Mouse (Mus musculus) olfactory bulb, adult 2 months (tissue): Measurements from ENCODE around the gene Rab3gap2. TPM values are rescaled to one million over a fixed set of nuclear protein-coding genes. Genes with fewer than 3 reads are reported as not detected.

Experiments used
- H3K27ac ChIP-seq: fragments of 200-500 bp; 2 replicates; pipeline ENCODE4 v1.5.1; 2012; ENCODE audit warnings: low read depth, low read length; ENCODE audit not compliant: insufficient read depth
- H3K4me1 ChIP-seq: fragments of 200-500 bp; 2 replicates; pipeline ENCODE4 v1.6.1; 2012; ENCODE audit warnings: low read length; ENCODE audit not compliant: control insufficient read depth, insufficient read depth
- H3K4me3 ChIP-seq: fragments of 200-500 bp; 2 replicates; pipeline ENCODE4 v1.5.1; 2012; ENCODE audit warnings: mild to moderate bottlenecking, low read depth, low read length, moderate library complexity; ENCODE audit not compliant: insufficient read depth
- CTCF ChIP-seq: fragments of 200-500 bp; IDR thresholded peaks from 2 replicates; pipeline ENCODE4 v1.5.1; 2012; ENCODE audit warnings: low read depth, mild to moderate bottlenecking, low read length, moderate library complexity; ENCODE audit not compliant: insufficient read depth
- POLR2A ChIP-seq: fragments of 200-500 bp; IDR thresholded peaks from 2 replicates; pipeline ENCODE4 v1.6.1; 2012; ENCODE audit warnings: mild to moderate bottlenecking, low read depth, low read length, moderate library complexity; ENCODE audit not compliant: insufficient read depth
- WGBS: fragments of 180-500 bp; shearing (Covaris S2); methylation state at CpG from one replicate; pipeline ENCODE4 v1.1.7; 2018; 5-methylcytosine and 5-hydroxymethylcytosine counted together
- polyA plus RNA-seq: library from polyadenylated mRNA; stranded (reverse); fragments of >200 nt; gene quantifications from 2 replicates; pipeline ENCODE4 v1.2.4, GENCODE M21; 2012; ENCODE audit warnings: low replicate concordance; ENCODE audit not compliant: missing spikeins, insufficient read depth, insufficient read length

The Rab3gap2 gene
- polyA plus RNA-seq, result not detected in 2 replicates

- Histone ChIP-seq H3K27ac (peak within 1 kb of the TSS; percentile 64), H3K4me1 (peaks cover 9% of the 10 kb centered on the region), H3K4me3 (peak within 1 kb of the TSS; percentile 97)
- under 1% methylated on average over 57 of the region's 57 CpGs for WGBS
- peak; percentile 95 for TF ChIP-seq POLR2A
- TF ChIP-seq CTCF, result no peak
Observed at GRCm38 (mm10) chr1:185203909-185204661, at the start of gene Rab3gap2. Rab3gap2 (plus strand) TSS chr1:185204117.

GRCm38 (mm10) chr1:185173641-185174040 lies 30.3 kb upstream of the Rab3gap2 start:
- WGBS, result 91% methylated on average over 5 of the region's 5 CpGs
- TF ChIP-seq CTCF (no peak), POLR2A (no peak)
- no peaks in the 10 kb centered on the region for H3K4me1 ChIP-seq
- H3K4me3 ChIP-seq, result no peak overlapping the region
- no peak overlapping the region for H3K27ac ChIP-seq

DNA sequence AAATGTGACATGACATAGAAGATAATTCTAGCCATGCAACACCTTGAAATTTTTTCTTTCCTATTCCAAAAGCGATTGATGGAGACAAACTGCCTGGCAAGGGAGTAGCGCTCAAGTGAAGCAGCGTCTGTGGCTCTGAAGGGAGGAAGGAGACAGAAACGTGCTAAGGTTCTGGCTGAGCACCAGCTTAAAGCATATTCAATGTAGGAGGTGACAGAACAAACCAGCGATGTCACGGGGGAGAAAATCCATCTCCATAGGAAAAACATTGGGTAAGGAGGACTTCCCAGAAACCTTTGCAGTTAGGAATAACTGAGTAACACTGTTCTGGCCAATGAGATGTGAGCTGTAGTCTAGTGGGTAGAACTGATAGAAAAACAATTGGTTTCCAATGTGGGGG lies 26.1 kb upstream of the Rab3gap2 start:
- Histone ChIP-seq H3K4me3 (no peak overlapping the region), H3K27ac (no peak overlapping the region), H3K4me1 (no peaks in the 10 kb centered on the region)
- no peak for TF ChIP-seq CTCF
- TF ChIP-seq POLR2A, result no peak
- 86% methylated on average over 6 of the region's 6 CpGs for WGBS

DNA sequence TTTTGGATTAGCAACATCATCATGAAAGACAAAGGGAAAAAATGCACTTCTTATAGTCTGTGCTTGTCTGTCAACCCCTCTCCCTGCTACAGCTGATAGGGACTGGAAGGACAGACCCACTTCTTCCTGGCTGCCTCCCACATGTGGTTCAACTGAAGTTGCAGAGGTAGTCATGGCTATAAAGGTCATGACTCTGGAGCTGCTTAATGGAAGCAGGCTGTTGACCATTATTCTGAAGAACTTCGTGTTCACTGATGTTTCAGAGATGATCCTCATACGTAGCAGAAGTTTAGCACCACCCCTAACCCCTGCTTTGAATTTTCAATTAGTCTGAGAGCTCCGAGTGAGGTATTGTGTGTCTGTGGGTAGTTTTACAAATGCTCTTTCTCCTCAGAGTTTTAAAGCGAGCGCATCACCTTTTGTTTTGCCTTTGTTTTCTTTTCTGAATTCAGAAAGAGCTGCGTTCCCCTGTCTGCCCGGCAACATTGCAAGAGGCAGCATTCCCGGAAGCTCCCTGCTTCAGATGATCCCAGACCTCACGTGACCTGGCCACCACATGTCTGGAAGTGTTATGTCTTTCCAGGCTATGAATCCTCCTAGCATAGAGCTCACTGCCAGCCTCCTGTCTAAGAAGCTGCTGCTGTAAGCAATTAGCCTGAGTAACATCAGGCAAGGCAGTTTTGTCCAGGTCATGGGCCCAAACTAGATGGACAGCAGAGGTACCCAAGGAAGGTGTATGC lies 20.2 kb upstream of the Rab3gap2 start:
- Histone ChIP-seq H3K4me1 (peaks cover 9% of the 10 kb centered on the region; the same call in 1 of the 2 replicates), H3K27ac (no peak overlapping the region), H3K4me3 (no peak overlapping the region)
- WGBS, result 70% methylated on average over 9 of the region's 9 CpGs
- TF ChIP-seq CTCF, result no peak
- no peak for TF ChIP-seq POLR2A

GRCm38 (mm10) chr1:185185556-185185955 lies 18.4 kb upstream of the Rab3gap2 start:
- TF ChIP-seq POLR2A, result no peak
- no peak for TF ChIP-seq CTCF
- Histone ChIP-seq H3K4me3 (no peak overlapping the region), H3K27ac (no peak overlapping the region), H3K4me1 (peaks cover 9% of the 10 kb centered on the region; the same call in 1 of the 2 replicates)
- 35% methylated on average over 9 of the region's 9 CpGs for WGBS

DNA sequence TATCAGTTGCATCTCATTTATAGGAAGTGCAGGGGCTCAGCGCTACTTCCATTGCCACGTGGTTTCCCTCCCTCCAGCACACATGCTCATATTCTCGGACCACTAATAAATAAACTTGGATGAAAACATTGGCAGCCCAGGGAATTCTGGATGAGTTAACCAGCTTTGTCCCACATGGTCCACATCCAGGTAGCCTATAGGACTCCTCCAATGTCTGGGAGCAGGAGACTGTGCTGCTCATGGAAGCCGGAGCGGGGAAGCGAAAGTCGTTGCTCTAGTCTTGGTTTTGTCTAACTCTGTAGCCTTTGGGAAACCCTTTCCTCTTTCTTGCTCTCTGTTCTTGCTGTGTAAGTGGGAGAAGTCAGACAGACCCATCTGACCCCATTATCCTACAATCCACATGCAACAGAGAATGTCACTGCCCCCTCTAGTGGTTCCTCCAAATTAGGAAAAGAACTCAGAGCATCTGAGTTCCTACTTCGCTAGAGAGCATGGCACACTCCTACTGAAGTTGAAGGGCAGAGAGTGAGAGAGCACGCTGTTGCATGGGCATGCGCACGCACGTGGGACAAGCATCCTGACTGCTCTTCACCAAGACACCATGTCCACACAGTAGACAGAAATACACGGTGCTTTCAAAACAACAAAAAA lies 16.7 kb upstream of the Rab3gap2 start:
- H3K4me3 ChIP-seq, result no peak overlapping the region
- no peak overlapping the region for H3K27ac ChIP-seq
- TF ChIP-seq POLR2A (no peak), CTCF (no peak)
- peaks cover 9% of the 10 kb centered on the region; the same call in 1 of the 2 replicates for H3K4me1 ChIP-seq
- 59% methylated on average over 13 of the region's 13 CpGs for WGBS

DNA sequence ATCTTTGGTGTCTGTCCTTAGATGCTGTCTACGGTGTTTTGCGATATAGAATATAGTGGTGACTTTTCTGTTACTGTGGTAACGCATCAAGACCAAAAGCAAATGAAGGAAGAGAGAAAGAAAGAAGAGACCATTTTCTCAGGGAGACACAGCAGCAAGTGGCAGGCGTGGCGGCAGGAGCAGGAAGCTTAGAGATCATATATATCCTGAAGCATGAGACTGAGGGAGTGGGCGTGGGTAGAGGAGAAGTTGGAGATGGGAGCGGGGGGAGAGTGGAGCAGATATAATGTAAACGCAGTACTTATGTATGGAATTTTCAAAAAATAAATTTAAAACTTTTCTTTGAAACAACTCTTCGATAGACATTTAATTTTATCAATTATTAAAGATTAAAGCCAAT lies 14.0 kb upstream of the Rab3gap2 start:
- no peak overlapping the region for H3K27ac ChIP-seq
- H3K4me3 ChIP-seq, result no peak overlapping the region
- TF ChIP-seq POLR2A (no peak), CTCF (no peak)
- WGBS, result 90% methylated on average over 9 of the region's 9 CpGs
- peaks cover 11% of the 10 kb centered on the region; the same call in 1 of the 2 replicates for H3K4me1 ChIP-seq

DNA sequence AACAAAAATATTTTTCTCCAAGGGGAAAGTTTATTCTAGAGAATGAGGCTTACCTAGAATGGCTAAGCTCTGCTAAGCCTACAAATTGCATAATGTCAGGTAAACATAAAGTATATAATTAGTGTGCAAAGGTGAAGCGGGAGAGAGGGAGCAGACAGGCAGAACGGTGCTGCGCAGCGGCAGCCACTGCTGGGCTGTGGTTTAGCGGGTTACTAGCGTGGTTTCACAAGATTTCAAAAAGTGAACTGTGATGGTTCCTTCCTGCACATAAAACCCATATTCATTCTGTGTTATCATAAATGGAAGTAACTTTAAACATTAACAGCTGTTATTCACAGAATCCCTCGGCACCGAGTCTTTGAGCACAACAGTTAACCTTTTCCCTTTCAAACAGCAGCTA lies 11.8 kb upstream of the Rab3gap2 start:
- WGBS, result 89% methylated on average over 8 of the region's 8 CpGs
- Histone ChIP-seq H3K4me3 (no peak overlapping the region), H3K4me1 (peaks cover 5% of the 10 kb centered on the region; the same call in 1 of the 2 replicates), H3K27ac (no peak overlapping the region)
- TF ChIP-seq POLR2A (no peak), CTCF (no peak)
